Mouse (Mus musculus): Measurements from ENCODE around the gene Wnt10a.
"Not testable (repeated sequence)": the region's sequence is repeated elsewhere in the genome, so short reads cannot be mapped to it uniquely, and the experiment has no call there.

Gene Wnt10a

GRCm38 (mm10) chr1:74787846-74788245 is 3.5 kb upstream of the Wnt10a start:
- DNase-seq (ENCODE audit: low spot score), result peak; percentile 80

GRCm38 (mm10) chr1:74788603-74789176 is 2.6 kb upstream of the Wnt10a start:
- DNase-seq (ENCODE audit: low spot score), result no peak

DNA sequence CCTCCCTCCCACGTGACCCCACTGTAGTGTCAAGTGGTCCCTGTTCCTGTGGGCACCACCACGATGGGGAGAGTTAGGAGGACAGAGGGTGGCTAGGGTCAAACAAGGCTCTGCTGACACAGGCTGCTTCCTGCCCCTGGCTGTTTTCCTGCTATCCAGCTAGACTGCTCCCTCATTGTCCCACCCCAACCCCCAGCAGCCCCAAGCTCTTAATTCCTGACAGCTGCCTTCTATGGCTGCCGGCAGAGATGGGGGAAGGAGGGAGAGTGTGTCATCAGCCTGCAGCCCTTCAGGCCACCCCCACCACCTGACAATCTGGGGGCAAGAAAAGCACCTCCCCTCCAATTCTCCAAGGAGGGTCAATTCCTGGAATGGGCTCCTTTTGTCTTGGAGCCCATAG is 1.2 kb upstream of the Wnt10a start:
- no peak for DNase-seq (ENCODE audit: low spot score)

DNA sequence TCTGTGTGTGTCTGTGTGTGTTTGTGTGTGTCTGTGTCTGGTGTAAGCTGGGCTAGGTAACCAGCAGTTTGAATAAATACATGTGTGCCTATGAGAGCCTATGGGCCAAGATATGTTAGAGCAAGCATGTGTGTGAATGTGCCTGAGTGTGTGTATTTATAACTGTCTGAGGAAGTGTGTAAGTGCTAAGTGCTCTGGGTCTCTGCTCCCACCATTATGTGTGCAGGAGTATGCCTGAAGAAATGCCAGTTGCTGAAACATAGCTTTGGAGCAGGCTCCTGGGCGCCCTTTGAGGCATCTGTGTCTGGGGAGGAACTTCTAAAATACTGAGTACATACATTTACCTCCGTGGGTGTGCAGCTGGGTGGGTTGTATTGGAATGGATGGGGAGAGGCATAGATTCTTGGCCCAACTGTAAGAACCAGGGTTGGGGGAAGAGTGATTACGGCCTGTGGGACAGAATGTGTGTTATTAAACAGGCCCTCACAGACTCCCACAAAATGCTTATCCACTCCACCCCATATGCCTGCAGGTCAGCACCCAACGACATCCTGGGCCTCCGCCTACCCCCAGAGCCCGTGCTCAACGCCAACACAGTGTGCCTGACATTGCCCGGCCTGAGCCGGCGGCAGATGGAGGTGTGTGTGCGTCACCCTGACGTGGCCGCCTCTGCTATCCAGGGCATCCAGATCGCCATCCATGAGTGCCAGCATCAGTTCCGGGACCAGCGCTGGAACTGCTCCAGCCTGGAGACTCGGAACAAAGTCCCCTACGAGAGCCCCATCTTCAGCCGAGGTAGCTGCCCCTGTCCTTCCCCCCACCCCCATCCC is 1.7 kb downstream of the Wnt10a start:
- DNase-seq (ENCODE audit: low spot score), result no peak

DNA sequence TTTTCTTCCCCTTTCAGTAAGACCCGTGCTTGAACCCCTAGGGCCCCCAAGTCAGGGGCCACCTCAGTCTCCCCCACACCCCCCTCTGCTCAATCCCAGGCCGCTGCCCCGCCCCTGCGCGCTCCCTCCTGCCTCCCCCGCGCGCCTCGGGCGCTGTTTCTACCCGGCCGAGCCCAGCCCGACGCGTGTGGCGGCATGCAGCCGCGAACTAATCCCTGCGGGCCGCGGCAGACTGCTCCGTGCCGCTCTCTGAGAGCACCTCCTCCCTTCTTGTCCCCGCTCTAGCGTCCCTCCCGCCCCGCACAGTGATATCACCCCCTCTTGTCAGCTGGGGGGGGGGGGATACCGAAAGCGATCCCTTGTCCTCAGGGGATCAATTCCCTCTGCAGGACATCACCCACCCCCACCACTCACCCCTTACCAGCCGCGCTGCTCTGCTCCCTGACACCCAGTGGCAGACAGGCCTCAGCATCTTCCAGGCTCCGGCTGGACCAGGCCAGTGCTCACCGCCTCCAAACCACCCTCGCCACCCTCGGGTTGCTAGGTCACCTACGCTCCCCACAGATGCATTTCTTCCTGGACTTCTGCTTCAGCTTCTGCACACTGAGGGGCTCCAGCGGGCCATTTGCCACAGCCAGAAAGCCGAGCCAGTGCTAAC is 3.3 kb downstream of the Wnt10a start:
- DNase-seq (ENCODE audit: low spot score), result no peak

- no peak for DNase-seq (ENCODE audit: low spot score)
Observed at GRCm38 (mm10) chr1:74795145-74795529, 3.8 kb downstream of the Wnt10a start.

- DNase-seq (ENCODE audit: low spot score), result no peak
Observed at GRCm38 (mm10) chr1:74797459-74797858, 6.1 kb downstream of the Wnt10a start.

GRCm38 (mm10) chr1:74800424-74800888 is 9.1 kb downstream of the Wnt10a start:
- no peak for DNase-seq (ENCODE audit: low spot score)

DNA sequence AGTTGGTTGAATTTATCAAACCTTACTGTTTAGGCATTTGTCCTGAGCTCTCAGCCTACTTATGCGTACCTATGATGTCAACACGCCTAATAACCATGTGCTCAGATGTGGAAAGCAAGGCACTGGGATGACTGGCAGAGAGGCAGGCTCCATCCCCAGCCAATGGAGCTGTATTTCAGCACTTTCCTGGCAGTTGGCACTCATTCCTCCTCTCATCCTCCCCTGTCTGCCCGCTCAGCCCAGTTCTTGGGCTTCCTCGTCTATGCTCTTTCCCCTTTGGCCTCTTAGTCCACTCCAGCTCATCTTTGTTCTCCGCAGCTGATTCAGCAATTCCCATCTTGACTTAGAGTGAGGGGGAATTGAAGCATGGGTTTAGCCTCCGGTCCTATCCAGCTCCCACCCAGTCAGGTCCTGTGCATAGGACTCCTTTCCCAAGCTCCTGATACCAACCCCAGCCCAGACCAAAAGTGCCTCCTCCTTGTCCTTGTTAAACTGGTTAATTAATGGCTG is 10.4 kb downstream of the Wnt10a start:
- DNase-seq (ENCODE audit: low spot score), result no peak

GRCm38 (mm10) chr1:74802795-74803656 is 11.7 kb downstream of the Wnt10a start:
- peak; percentile 76 for DNase-seq (ENCODE audit: low spot score)

DNA sequence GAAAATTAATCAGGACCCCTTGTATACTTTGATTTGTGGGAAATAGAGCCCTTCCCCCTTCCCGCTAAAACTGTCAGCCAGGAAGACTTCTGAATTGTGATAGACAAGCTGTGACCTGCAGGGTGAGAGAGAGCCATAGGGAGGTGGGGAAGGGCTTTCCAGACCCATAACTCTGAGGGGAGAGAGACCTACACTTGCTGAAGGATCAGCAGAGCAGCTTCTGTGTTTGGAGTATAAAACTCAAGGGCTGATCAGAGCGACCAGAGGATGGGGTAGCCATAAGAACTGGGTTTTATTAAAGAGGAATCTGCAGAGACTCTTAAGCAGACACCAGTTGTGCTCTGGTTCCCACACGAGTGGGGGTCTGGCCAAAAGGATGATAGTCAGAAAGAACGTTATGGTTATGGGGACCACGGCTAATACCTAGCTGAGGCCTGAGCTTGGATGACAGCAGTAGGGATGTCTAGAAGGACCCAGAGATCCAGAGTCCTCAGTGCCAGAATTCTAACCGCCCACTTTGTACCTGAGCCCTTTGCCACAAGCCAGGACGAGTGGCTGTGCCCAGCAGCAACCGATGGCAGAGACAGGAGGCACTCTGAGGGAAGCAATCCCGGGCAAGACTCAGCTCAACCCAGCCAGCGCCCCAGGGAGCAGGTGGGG is 13.0 kb downstream of the Wnt10a start:
- DNase-seq (ENCODE audit: low spot score), result no peak

DNA sequence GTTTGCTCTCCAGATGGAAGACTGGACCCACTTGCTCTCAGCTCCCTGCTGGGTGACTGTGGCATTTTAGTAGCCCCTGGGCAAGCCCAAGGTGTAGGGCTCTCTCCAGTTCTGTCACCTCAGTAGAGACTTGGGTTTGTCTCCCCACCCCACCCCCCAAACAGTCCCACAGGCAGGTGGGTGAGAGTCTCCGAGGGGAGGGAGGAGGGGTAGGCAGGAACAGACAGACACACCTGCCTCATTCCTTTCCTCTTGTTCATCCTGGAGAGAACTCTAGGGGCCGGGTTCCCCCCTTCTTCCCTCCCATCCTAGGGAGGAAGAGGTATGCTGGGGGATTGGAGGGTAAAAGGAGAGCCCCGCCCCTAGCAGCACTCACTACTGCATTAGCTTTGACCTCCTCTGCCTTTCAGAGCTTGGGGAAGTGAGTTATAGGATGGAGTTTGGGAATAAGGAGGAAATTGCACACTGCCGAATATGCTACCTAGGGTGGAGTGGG is 14.1 kb downstream of the Wnt10a start:
- DNase-seq (ENCODE audit: low spot score), result no peak

DNA sequence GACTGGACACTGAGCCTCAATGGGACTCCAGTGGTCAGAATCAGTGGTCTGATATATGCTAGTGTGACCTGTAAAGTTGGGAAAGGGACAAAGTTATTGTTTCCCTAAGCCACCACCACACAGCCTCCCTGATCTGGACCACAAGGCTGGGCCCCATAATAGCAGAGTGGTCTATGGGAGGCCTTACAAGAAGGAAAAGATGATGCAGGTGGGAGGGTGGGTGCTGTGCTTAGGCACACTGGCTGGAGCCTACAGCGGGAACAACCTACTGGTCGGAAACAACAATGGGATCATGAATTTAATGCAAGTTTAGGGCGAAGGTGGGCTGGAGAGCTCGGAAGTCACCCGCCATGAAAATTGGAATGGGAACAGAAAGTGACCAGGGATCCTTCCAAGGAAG is 14.5 kb downstream of the Wnt10a start:
- no peak for DNase-seq (ENCODE audit: low spot score)

GRCm38 (mm10) chr1:74806360-74807311 is 15.3 kb downstream of the Wnt10a start:
- no peak for DNase-seq (ENCODE audit: low spot score)

GRCm38 (mm10) chr1:74807551-74808071 is 16.3 kb downstream of the Wnt10a start:
- DNase-seq (ENCODE audit: low spot score), result no peak

- DNase-seq (ENCODE audit: low spot score), result peak; percentile 90
Observed at GRCm38 (mm10) chr1:74808078-74808477, 16.8 kb downstream of the Wnt10a start.

DNA sequence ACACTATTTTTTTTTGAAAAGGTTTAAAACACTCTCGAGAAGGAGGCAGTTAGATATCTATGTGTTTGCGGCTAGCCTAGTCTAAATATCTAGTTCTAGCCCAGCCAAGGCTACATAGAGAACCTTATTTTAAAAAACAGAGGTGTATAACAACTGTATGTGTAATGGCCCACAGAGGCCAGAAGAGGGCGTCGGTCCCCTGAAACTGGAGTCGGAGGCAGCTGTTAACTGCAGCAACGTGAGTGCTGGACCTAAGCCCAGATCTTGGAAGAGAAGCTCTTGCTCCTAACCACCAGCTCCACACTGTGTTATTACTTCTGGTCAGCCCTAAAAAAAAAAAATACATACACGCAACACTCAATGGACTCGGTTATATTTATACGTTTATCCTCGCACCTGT is 17.7 kb downstream of the Wnt10a start:
- no peak for DNase-seq (ENCODE audit: low spot score)

DNA sequence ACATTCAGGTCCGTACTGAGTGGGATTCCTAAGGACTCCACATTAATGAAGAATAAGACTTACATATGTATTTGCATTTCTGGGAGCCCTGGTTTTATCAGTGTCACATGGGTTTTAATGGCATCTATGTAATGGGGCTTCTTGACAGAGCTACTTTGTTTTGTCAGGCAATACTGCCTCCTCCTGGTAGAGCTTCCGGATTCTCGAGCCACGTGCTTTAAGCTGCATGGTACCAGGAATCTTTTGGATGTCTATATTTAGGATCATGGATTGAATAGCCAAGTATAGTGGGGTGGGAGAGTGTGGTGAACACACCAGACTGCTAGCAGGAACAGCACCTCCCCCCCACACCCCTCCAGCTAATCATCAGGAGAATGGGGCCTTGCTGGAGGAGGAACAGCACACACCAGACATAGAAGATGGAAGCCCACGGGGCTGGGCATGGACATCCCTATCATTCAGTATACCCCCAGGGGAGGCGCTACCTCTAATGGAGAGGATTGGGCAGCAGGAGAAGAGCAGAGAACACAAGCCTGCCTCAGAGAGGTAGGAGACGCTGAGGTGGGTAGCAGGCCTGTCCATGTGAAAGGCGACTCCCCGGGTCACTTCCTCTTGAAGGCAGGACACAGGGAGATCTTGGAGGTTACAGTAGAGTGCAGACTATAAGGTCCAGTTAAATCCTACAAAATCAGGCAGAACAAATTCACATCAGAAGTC is 23.8 kb downstream of the Wnt10a start:
- no peak for DNase-seq (ENCODE audit: low spot score)

DNA sequence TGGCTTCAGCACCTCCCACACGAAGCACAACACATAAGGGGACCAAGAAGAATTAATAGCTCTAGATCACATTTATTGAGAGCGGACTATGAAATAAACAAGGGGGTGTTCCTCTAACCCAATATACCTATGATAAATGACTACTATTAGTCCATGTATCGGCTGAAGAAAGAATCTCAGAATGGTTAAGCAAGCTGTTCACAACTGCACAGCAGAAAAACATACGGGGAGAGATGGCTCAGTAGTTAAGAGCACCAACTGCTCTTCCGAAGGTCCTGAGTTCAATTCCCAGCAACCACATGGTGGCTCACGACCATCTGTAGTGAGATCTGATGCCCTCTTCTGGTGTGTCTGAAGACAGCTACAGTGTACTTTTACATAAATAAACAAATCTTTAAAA is 24.6 kb downstream of the Wnt10a start:
- DNase-seq (ENCODE audit: low spot score), result not testable (repeated sequence)
